Mouse (Mus musculus) hindbrain, embryonic 10.5 days (tissue): ENCODE data around the gene Slc12a1. TPM values are rescaled to one million over a fixed set of nuclear protein-coding genes. Genes with fewer than 3 reads are reported as not detected.
A peak's percentile ranks its signal among the peaks of the same experiment; 100 is the strongest.
"Not testable (repeated sequence)": the region's sequence is repeated elsewhere in the genome, so short reads cannot be mapped to it uniquely, and the experiment has no call there.

Experiments used
- DNase-seq: peaks from one replicate; pipeline ENCODE4 v3.0.0-alpha.2; 2017; ENCODE audit warnings: low spot score
- H3K27ac ChIP-seq: fragments of 300-500 bp; sonication (generic); 2 replicates; pipeline ENCODE4 v1.5.1; 2016; ENCODE audit warnings: mild to moderate bottlenecking, moderate library complexity
- H3K27me3 ChIP-seq: fragments of 300-500 bp; sonication (generic); 2 replicates; pipeline ENCODE4 v1.6.1; 2016; ENCODE audit warnings: mild to moderate bottlenecking; ENCODE audit not compliant: poor library complexity, insufficient read depth, severe bottlenecking
- H3K36me3 ChIP-seq: fragments of 300-500 bp; sonication (generic); 2 replicates; pipeline ENCODE4 v1.6.1; 2016; ENCODE audit warnings: mild to moderate bottlenecking, moderate library complexity
- H3K4me1 ChIP-seq: fragments of 300-500 bp; sonication (generic); replicated peaks from 2 replicates; pipeline ENCODE4 v1.6.1; 2016; ENCODE audit warnings: mild to moderate bottlenecking
- H3K4me3 ChIP-seq: fragments of 300-500 bp; sonication (generic); 2 replicates; pipeline ENCODE4 v1.5.1; 2016; ENCODE audit warnings: mild to moderate bottlenecking, moderate library complexity
- H3K9me3 ChIP-seq: fragments of 300-500 bp; sonication (generic); 2 replicates; pipeline ENCODE4 v1.6.1; 2016; ENCODE audit warnings: mild to moderate bottlenecking, moderate library complexity
- WGBS: fragments of 180-500 bp; shearing (Covaris S2); methylation state at CpG from one replicate; pipeline ENCODE4 v1.1.7; 2016; 5-methylcytosine and 5-hydroxymethylcytosine counted together
- polyA plus RNA-seq: library from polyadenylated mRNA; unstranded; fragments of >200 nt; fragmentation: Nextera tagmentation; extraction: Ambion mirVana; gene quantifications from 2 replicates; pipeline ENCODE4 v1.2.1, GENCODE M21; 2016

Slc12a1 gene
- not detected in 2 replicates for polyA plus RNA-seq

GRCm38 (mm10) chr2:125152388-125152787 lies at the start of gene Slc12a1:
Gene Slc12a1, plus strand, starts transcription at chr2:125152505.
- no peaks in the 10 kb centered on the region for H3K36me3 ChIP-seq
- no peaks in the 10 kb centered on the region for H3K27me3 ChIP-seq
- 91% methylated on average over 6 of the region's 6 CpGs for WGBS
- DNase-seq: no peak
- no peaks in the 10 kb centered on the region for H3K9me3 ChIP-seq
- H3K27ac ChIP-seq: no peak within 1 kb of the TSS
- no peak within 1 kb of the TSS for H3K4me3 ChIP-seq
- no peaks in the 10 kb centered on the region for H3K4me1 ChIP-seq

DNA sequence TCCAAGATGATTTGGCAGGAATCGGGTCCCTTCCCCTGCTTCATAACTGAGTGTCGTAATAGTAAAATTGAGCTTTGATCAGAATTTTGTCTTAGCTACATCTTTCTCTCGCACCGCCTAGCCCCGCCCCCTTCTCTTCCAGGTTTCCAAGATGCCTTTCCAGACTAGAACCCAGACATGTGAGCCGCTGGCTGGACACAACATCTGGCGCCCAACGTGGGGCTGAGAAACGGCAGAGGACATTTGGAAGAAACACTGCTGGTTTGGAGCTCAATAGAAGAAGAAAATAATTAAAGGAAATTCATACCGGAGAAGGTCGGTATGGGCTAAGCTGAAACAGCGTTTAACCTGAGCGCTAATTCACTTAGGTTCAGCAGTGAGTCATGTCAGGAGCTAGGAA lies 47.8 kb upstream of the Slc12a1 start:
- H3K27me3 ChIP-seq, H3K4me3 ChIP-seq, H3K27ac ChIP-seq, DNase-seq, H3K9me3 ChIP-seq, H3K4me1 ChIP-seq: not testable (repeated sequence)
- H3K36me3 ChIP-seq: peaks cover 86% of the 10 kb centered on the region
- 98% methylated on average over 13 of the region's 13 CpGs for WGBS

DNA sequence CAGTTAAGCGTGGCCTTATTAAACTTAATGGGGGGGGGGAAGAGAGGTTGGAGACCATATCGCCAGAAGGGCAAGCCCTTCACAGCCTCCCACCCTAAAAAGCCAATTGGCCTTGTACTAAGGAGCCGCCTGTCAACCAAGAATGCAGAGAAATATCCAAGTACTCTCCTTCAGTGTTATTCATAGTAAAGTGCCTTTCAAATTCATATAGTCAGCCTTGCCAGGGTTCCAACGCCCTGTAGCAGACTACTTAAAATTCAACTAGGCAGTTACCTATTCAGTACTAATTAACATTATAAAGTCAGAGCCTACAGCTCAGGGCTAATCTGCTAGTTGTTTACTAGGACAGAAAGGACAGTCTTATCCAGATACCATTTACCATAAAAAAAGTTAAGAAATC lies 45.8 kb upstream of the Slc12a1 start:
- H3K36me3 ChIP-seq: peaks cover 88% of the 10 kb centered on the region
- H3K4me3 ChIP-seq, H3K9me3 ChIP-seq, H3K4me1 ChIP-seq, DNase-seq, H3K27ac ChIP-seq, H3K27me3 ChIP-seq: not testable (repeated sequence)
- WGBS: 95% methylated on average over 4 of the region's 4 CpGs

DNA sequence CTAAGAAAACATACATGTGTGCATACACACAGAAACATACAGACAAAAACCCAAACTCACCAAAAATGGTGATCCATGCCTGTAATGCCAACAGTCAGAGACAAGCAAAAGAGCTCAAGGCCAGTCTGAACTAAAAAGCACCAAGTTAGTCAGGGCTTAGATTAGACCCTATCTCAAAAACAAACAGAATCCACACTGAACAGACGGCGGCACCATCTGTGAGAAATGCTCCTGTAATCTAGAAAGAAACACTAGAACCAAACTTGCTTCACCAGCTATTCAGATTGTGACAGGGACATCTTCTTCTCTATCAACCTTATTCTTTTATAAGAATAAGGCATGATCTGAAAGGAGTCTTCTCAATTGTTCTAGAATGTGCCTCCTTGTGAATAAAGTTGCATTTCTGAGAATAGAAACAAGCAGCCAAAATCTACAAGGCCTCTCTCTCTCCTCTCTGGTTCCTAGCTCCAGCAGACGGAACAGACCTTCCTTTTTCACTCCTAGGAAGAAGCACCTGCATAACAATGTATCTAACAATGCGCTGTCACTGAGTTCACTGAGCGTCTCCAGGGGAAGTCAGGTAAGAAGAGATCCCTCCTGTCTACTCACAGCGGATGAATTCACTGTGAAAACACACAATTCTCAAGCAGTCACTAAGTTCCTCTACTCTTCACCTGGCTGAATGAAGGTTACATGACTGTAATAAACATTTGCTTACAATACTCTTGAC lies 32.8 kb upstream of the Slc12a1 start:
- 70% methylated on average over 6 of the region's 6 CpGs for WGBS
- no peak for DNase-seq

DNA sequence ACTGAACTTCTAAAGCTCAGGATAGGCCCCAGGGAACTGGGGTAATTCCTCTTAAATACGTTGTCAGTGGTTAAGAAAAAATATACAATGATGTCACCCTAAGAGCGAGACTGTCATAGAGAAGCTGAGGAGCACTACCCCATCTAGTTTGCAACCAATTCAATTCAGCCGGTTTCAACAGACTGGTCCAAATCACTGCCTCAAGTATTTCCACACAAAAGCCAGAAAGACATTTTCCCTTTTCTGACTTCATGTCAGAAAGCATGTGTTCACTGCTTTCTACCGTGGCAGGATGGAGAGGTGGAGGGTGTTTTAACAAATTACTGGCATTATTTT lies 30.0 kb upstream of the Slc12a1 start:
- WGBS: 12% methylated on average over 4 of the region's 4 CpGs
- Histone ChIP-seq H3K9me3 (no peaks in the 10 kb centered on the region), H3K27ac (peak overlapping the region; percentile 100), H3K27me3 (no peaks in the 10 kb centered on the region), H3K36me3 (no peaks in the 10 kb centered on the region), H3K4me1 (peaks cover 30% of the 10 kb centered on the region), H3K4me3 (peak overlapping the region; percentile 90)
- DNase-seq: no peak

More for the DNA sequence above, 32.8 kb upstream of the Slc12a1 start:
- Histone ChIP-seq H3K36me3 (peaks cover 21% of the 10 kb centered on the region), H3K27me3 (no peaks in the 10 kb centered on the region), H3K9me3 (no peaks in the 10 kb centered on the region), H3K4me3 (no peak overlapping the region), H3K4me1 (peaks cover 30% of the 10 kb centered on the region), H3K27ac (no peak overlapping the region)

DNA sequence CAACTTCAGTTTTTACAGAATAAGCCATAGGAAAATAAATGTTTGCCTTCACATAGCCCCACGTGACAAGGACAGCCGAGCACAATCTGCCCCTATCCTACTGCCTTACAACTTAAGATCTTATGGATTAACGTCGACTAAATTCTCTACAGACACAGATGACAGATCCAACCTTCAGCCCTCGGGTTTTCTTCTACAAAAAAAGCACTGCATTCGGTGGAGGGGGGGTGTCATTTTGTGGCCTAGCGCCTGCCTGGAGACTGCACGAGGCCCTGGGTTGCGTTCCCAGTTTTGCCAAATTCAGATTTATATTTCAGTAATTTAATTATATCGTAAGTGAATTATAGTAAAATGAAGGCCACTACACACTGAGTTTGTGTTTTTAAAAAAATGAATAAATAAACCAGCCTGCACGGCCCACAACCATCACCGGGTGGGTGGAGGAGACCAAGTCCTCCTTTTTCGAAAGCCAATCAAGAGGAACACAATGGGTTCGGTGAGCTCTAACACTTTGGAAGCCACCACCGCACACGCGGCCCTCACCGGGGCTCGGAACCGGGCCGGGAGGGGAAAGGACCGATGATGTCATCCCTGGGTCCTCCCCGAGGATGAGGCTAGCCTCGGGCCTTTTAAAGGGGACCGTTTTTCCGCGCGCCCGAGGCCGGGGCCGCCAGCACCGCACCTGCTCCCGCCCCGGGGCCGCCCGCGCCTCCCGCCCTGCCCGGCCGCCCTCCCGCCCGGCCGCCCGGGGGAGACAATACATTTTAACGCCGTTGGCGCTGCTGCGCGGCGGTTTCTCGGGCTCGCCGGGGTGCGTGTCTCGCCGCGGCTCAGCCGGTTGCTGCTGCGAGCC lies 29.5 kb upstream of the Slc12a1 start:
- H3K4me1 ChIP-seq: peaks cover 30% of the 10 kb centered on the region
- peak; percentile 56 for DNase-seq
- H3K27ac ChIP-seq: peak overlapping the region; percentile 100
- H3K36me3 ChIP-seq: no peaks in the 10 kb centered on the region
- WGBS: under 1% methylated on average over 59 of the region's 59 CpGs
- H3K9me3 ChIP-seq: no peaks in the 10 kb centered on the region
- H3K27me3 ChIP-seq: no peaks in the 10 kb centered on the region
- H3K4me3 ChIP-seq: peak overlapping the region; percentile 90

DNA sequence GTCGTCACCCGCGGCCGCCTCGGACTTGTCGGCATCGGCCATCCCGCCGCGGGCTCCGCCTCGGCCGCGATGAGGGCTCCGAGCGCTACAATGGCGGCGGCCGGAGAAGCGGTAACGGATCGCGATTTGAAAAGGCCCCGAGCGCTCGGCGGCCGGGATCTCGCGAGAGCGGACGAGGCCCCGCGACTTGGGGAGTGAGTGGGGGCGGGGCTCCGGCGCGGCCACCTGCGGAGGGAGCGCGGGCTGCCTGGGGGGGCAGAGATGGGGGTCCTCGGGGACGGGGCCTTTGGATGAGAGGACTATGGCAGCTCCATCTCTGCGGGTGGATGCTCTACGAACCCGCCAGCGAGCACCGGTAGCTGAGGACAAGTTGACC lies 28.8 kb upstream of the Slc12a1 start, which contains the start of gene Myef2:
Gene Myef2, minus strand, starts transcription at position 185 of the 376 bp plus-strand sequence.
- Histone ChIP-seq H3K4me3 (peak within 1 kb of the TSS; percentile 90), H3K36me3 (no peaks in the 10 kb centered on the region), H3K27me3 (no peaks in the 10 kb centered on the region), H3K9me3 (no peaks in the 10 kb centered on the region), H3K4me1 (peaks cover 30% of the 10 kb centered on the region), H3K27ac (peak within 1 kb of the TSS; percentile 100)
- peak; percentile 87 for DNase-seq
- WGBS: under 1% methylated on average over 35 of the region's 48 CpGs

DNA sequence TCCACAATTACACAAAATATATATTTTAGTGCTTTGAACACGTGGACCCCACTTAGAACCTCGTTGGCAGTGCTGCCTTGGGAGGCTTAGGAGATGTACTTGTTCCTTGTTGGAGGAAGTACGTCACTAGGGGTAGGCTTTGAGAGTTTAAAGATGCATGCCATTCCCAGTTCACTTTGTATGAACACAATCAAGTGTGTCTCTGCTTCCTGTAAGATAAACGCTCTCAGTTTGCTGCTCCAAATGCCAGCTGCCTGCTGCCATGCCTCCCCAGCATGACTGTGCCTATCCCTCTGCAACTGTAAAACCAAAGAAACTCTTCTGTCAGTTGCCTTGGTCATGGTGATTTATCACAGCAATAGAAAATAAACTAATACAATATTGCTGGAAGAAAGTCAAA lies 26.5 kb upstream of the Slc12a1 start:
- H3K27me3 ChIP-seq: no peaks in the 10 kb centered on the region

GRCm38 (mm10) chr2:125126792-125127191 lies 25.5 kb upstream of the Slc12a1 start:
- WGBS: 88% methylated on average over 3 of the region's 3 CpGs
- no peak for DNase-seq

More for the DNA sequence above, 26.5 kb upstream of the Slc12a1 start:
- no peak for DNase-seq
- Histone ChIP-seq H3K9me3 (no peaks in the 10 kb centered on the region), H3K27ac (no peak overlapping the region), H3K36me3 (no peaks in the 10 kb centered on the region), H3K4me3 (no peak overlapping the region), H3K4me1 (peaks cover 17% of the 10 kb centered on the region)
- 35% methylated on average over 4 of the region's 4 CpGs for WGBS

DNA sequence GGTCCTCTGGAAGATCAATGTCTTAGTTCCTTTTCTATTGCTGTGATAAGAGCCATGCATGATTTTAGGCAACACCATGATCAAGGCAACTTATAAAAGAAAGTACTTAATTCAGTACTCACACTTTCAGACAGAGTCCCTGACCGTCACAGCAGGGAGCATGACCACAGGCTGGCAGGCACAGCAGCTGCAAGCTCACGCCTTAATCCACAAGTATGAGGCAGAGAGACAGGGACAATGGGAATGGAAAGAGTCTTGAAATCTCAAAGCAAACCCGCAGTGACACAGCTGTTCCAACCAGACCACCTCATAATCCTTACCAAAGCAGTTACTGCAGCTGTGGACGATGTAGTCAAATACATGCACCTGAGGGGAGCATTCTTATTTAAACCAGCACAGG lies 18.2 kb upstream of the Slc12a1 start:
- Histone ChIP-seq H3K4me1 (peaks cover 14% of the 10 kb centered on the region; the same call in 1 of the 2 replicates), H3K4me3 (no peak overlapping the region), H3K9me3 (no peaks in the 10 kb centered on the region), H3K27me3 (no peaks in the 10 kb centered on the region; the same call in 1 of the 2 replicates), H3K27ac (no peak overlapping the region), H3K36me3 (no peaks in the 10 kb centered on the region)
- no peak for DNase-seq
- 30% methylated on average over 4 of the region's 4 CpGs for WGBS

More at GRCm38 (mm10) chr2:125126792-125127191, 25.5 kb upstream of the Slc12a1 start:
- Histone ChIP-seq H3K27ac (no peak overlapping the region), H3K36me3 (no peaks in the 10 kb centered on the region), H3K9me3 (no peaks in the 10 kb centered on the region), H3K4me1 (peaks cover 7% of the 10 kb centered on the region), H3K27me3 (no peaks in the 10 kb centered on the region), H3K4me3 (no peak overlapping the region)

GRCm38 (mm10) chr2:125135903-125136811 lies 16.1 kb upstream of the Slc12a1 start, which contains the start of gene Ctxn2:
Gene Ctxn2, plus strand, starts transcription at chr2:125136692.
- peak within 1 kb of the TSS; percentile 49 for H3K4me3 ChIP-seq
- H3K36me3 ChIP-seq: no peaks in the 10 kb centered on the region
- no peaks in the 10 kb centered on the region for H3K9me3 ChIP-seq
- peak; percentile 86 for DNase-seq
- no peak within 1 kb of the TSS for H3K27ac ChIP-seq
- peaks cover 14% of the 10 kb centered on the region; the same call in 1 of the 2 replicates for H3K4me1 ChIP-seq
- no peaks in the 10 kb centered on the region; the same call in 1 of the 2 replicates for H3K27me3 ChIP-seq
- 1% methylated on average over 39 of the region's 39 CpGs for WGBS

DNA sequence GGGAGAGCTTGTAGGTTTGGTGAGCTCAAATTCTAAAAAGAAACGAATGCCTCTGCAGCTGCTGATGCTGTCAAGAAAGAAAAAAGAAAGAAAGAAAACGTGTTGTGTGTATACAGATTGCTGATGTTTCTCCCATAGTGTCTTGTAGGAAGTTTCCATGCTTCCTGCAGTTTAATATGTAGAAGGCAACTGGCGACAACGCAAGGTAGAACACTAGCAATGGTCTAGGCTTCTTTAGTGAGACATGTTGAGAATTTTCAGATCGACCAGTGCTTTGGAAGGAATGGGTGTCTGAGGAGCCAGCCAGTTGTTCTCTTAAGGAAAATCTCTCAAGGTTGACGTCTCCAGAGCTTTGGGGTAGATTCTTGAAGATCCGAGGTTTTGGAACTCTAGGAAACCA lies 15.5 kb upstream of the Slc12a1 start:
- Histone ChIP-seq H3K27ac (no peak overlapping the region), H3K9me3 (no peaks in the 10 kb centered on the region), H3K27me3 (no peaks in the 10 kb centered on the region; the same call in 1 of the 2 replicates), H3K4me1 (peaks cover 14% of the 10 kb centered on the region; the same call in 1 of the 2 replicates), H3K4me3 (peak overlapping the region; percentile 49), H3K36me3 (no peaks in the 10 kb centered on the region)
- WGBS: 30% methylated on average over 7 of the region's 7 CpGs
- no peak for DNase-seq
